Mouse (Mus musculus): ENCODE data around the gene Abraxas1.

GRCm38 (mm10) chr5:100863091-100863490, 42.3 kb upstream of the Abraxas1 start:
- TF ChIP-seq CTCF (IDR thresholded peaks at IDR 0.05; ENCODE audit: control insufficient read depth, insufficient read depth, low read length) = no peak
- TF ChIP-seq POLR2A (IDR thresholded peaks at IDR 0.05; ENCODE audit: borderline replicate concordance, control insufficient read depth, low read depth, low read length) = no peak

Measured in bone marrow, adult 2 months (tissue).